Mouse (Mus musculus): ENCODE data around the gene Pde8a.

DNA sequence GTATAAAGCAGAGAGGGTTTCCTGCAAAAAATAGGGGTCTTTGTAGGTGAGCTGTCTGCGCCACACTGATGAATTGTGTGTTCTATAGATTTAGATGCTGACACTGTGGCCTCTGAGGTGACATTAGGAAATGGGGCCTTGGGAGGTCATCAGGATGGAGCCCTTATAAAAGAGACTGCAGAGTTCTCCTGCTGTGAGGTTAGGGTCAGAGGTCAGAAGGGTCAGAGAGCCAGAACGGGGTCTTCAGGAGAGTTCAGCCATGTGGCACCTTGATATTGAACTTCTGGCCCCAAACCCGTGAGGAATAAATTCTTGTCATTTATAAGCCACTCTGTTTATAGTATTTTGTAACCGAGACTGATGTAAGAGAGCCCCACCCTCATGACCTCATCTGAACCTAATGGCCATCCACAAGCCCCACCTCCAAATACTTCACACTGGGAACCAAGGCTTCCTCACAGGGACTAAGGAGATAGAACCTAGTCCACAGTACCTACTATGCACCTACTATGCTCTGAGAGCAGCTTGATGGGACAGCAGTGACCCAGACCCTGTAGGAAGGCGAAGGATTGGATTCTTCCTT, 37.1 kb upstream of the Pde8a start:
- TF ChIP-seq CTCF (conservative IDR thresholded peaks at IDR 0.05; ENCODE audit: insufficient read depth, insufficient read length, low read depth, low read length) (no peak), POLR2A (IDR thresholded peaks at IDR 0.05; ENCODE audit: low read depth, low read length) (no peak)

Data from kidney, adult 2 months (tissue).